Mouse (Mus musculus) left cerebral cortex, adult 9 months (tissue): Measurements from ENCODE around the gene Tnfsf10.
"Not testable (repeated sequence)": the region's sequence is repeated elsewhere in the genome, so short reads cannot be mapped to it uniquely, and the experiment has no call there.

Experiments
- DNase-seq, 2 experiments: peaks; one replicate each; pipeline ENCODE4 v3.0.0; 2022; ENCODE audit warnings: low spot score in 2 of 2

Tnfsf10 gene

DNA sequence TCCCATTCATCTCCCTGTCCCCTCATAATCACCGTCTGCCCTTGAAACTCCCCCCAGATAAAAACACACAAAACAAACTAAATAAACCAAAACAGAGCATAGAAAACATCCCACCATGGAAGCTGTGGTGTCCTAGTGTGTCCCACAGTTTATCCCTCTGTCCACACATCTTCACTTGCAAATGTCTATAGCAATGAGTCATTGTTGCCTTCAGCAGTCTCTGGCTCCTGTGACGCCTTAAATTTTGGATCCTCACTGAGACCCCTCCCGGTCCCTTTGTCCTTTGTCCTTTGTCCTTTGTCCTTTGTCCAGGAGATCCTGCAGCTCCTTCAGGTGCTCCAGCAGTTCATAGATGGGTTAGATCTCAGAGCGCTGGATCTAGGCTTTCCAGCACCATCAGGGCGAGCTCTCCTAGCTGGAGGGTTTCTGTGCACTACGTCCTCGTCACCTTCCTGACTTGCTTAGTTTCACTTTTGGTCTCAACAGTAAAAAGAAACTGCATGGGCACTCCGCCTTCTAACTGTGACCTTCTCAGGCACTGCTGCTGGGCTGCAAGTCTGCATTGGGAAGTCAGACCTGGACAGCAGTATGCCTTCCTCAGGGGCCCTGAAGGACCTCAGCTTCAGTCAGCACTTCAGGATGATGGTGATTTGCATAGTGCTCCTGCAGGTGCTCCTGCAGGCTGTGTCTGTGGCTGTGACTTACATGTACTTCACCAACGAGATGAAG is at the start of gene Tnfsf10:
Gene Tnfsf10 (plus strand): TSS at position 470 of the 729 bp plus-strand sequence.
- DNase-seq: no peak

DNA sequence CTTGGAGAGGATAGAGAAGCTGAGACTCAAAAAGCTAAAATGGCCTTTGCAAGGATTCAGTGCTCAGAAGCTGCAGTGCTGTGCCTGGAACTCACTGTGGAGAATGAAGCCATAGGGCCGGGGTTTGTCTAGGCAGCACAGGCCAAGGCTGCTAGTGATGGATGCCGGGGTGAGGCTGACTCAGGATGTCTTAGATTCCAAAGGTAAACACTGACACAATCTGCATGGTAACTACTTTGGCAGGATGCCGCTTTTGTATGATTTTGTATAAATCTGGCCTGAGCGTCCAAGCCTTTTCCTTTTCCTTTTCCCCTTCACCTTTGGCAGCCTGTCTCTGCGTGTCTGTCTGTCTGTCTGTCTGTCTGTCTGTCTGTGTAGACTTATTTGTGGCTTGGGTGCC is 49.5 kb upstream of the Tnfsf10 start:
- DNase-seq: no peak

DNA sequence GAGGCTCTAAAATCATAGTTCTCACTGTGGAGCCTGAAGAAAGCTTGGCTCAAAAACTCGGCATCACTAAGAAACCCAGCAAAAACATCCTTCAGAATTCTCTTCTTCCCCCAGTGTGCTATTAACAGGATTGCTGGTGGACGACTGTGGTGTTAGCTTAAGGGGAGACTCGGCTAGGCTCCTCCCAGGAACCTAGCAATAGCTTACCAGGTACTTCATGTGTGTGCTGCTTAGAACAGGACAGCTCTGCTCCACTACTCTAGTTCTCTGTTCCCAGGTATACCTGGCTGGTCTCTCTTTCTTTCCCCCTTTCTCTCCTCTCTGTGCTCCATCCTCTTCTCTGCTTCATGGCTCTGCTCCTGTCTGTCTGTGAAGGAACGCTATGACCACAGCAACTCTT is 48.9 kb upstream of the Tnfsf10 start:
- no peak for DNase-seq

- DNase-seq: no peak
These were observed 47.7 kb upstream of the Tnfsf10 start for GRCm38 (mm10) chr3:27269151-27269550.

DNA sequence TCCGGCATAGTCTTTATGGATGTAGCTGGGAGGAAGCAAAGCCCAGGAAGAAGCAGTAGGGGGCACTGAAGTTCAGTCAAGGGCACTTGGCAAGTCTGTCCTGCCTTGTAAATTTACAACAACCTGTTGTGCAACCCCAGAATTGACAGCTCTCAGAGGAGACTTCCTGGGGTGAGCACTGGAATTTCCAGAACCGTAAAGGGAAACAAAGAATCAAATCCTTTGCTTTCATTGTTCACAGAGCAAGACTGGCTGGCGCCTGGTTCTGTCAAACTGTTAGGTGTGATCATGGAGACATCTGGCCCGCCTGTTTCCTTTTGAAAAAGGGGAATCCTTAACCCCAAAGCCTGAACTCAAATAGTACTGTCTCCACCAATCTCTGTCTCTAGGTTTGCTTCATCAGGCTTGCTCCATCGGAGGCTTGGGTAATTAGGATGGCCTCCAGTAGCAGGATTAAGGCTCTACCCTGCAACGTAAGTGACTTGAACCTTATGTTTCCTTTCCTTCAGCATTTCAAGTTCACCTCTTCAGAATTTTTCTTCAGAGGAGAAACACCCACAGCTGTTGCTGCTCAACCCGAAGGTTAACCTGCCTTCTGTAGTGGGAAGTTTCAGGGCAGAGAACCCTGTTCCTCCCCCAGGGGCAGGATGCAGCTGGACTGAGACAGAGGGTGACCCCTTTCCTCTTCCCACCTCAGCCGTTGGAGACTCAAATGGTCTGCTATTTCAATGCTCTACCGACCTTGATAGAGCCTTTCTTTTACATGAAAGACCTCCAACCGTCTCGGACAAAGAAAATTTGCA is 46.5 kb upstream of the Tnfsf10 start:
- DNase-seq: no peak

DNA sequence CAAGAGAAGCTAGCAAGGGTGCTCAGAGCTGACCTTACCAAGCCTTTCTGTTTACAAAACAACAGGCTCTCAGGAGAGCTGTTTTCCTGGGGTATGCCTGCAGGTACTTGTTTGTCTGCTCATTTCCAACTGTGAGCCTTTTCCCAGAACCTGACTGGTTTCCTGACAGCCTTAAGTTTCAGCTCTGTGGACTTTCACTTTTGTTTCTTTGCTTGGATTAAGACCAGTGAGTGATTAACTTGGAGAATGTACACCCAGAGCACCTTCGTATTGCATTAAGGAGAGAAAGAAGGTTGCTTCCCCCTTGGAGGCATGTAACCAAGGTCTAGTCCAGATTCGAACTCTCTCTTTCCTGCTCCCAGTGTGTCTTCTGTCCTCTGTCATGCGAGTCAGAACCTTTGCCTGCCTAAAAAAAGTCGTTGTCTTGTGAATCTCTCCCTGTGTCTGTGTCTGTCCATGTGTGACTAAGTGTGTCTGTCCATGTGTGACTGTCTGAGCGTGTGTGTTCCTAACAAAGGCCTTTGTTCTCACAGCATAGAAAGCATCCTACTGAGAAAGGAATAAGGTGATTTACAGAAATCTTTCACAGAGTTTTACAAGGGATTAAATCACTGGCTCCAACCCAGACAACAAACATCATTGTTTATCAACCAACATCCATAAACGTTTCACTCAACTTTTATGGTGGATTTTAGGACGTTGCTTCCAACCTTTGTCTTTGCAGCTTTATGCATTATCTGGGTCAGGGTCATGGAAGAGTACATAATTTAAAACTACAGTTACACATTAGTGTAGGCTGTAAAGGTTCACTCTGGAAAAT is 43.7 kb upstream of the Tnfsf10 start:
- no peak for DNase-seq

DNA sequence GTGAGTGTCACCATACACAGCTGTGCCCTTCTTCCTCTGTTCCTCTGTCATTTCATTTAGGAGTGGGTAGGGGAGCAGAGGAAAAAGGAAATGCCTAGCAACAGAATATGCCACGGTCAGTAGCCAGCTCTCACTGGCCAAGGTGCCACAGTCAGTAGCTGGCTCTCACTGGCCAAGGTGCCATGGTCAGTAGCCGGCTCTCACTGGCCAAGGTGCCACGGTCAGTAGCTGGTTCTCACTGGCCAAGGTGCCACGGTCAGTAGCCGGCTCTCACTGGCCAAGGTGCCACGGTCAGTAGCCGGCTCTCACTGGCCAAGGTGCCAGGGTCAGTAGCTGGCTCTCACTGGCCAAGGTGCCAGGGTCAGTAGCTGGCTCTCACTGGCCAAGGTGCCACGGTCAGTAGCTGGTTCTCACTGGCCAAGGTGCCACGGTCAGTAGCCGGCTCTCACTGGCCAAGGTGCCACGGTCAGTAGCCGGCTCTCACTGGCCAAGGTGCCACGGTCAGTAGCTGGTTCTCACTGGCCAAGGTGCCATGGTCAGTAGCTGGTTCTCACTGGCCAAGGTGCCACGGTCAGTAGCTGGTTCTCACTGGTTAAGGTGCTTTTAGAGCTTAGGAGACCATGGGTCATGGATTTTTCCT is 37.4 kb upstream of the Tnfsf10 start:
- not testable (repeated sequence) for DNase-seq

- no peak for DNase-seq
These were observed 36.5 kb upstream of the Tnfsf10 start for GRCm38 (mm10) chr3:27280280-27280749.

GRCm38 (mm10) chr3:27283071-27283713 is 33.6 kb upstream of the Tnfsf10 start:
- peak in 1 of 2 experiments; percentile 7 for DNase-seq

GRCm38 (mm10) chr3:27283796-27284195 is 33.0 kb upstream of the Tnfsf10 start:
- DNase-seq: no peak

DNA sequence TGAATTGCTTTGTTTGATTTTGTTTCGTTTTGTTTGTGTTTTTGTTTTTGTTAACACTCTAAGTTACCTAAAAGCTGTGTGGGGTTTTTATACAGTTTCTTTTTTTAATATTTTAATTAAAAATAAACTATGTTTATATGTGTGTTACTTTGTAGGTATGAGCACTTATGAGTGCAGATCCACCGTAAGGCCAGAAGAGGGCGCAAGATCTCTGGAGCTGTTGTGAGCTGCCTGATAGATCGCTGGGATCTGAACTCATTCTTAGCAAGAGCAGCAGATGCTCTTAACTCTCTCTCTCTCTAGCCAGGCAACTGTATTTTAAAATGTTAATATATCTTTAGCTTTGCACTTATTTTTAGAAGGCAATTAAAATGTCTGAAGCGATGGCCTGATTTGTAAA is 32.6 kb upstream of the Tnfsf10 start:
- no peak for DNase-seq

- DNase-seq: no peak
These were observed 31.8 kb upstream of the Tnfsf10 start for GRCm38 (mm10) chr3:27285072-27285471.

- DNase-seq: no peak
These were observed 28.5 kb upstream of the Tnfsf10 start for GRCm38 (mm10) chr3:27288301-27288700.

GRCm38 (mm10) chr3:27288909-27289308 is 27.9 kb upstream of the Tnfsf10 start:
- DNase-seq: no peak

DNA sequence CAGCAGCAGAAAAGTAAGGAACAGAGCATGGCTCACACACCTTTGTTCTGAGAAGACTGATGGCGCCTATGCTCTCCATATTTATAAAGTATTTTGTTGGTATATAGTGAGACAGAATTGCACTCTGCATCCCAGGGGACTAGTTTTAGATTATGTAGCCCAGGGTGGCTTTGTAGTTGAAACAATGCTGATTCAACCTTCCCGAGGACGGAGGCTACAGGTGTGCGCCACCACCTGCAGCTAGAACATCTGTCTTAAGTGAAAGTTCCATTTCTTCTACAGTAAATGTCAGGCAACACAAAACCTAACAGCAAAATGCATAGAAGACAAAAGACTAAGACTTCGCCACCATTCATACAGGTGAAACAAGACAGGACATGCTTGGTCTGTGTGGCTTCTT is 26.5 kb upstream of the Tnfsf10 start:
- no peak for DNase-seq

DNA sequence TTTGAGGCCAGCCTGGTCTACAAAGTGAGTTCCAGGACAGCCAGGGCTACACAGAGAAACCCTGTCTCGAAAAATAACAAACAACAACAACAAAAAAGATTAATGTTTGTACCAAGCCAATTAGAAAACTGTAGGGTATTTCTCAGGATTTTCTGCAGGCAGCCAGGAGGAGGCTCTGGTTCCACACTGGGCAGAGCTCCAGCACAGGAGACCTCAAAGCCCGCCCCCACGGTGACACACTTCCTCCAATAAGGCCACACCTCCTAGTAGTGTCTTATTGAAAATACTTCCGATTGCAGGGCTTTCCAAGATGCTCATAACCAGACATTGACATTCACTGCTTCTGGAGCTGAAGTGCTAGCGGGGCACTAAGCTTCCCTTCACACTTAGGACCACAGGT is 25.9 kb upstream of the Tnfsf10 start:
- DNase-seq: not testable (repeated sequence)

DNA sequence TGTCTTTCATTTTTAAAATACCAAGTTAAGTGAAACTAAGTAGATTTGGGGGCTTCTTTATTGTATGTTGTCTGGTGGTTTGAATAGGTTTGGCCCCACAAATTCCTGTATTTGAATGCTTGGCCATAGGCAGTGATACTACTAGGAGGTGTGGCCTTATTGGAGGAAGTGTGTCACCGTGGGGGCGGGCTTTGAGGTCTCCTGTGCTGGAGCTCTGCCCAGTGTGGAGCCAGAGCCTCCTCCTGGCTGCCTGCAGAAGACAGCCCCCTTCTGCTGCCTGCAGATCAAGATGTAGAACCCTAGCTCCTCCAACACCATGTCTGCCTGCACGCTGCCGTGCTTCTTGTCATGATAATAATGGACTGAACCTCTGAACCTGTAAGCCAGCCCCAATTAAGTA is 25.4 kb upstream of the Tnfsf10 start:
- not testable (repeated sequence) for DNase-seq

DNA sequence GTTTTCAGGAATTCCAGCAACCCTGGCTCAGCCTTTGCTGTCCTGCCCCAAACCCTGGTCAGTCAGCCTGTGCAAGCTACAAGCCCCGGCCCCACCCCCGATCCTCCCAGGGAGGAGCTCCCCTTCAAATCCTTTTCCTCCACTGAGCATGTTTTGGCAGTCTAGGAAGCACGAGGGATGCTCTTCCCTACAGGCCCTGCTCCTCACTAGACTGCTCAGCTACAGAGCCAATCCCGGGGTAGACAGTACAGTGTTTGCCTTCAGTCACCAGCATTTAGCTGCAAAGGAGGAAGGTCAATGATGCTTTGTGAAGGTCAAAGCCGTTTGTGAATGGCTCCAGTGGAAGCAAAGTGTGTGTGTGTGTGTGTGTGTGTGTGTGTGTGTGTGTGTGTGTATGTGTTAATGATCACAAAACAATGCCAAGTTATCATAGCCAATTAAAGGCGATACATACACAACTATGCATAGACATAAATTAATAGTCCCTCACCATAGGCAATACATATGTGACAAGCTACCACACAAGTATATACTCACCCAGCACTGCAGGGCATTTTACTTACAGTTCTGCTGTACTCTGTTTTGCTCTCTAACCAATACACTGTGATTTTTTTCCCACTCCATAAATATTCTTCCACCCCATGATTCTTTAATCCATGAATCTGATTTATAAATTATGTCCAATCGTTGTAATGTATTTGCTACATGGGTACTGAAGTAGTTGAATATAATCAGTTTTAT is 23.0 kb upstream of the Tnfsf10 start:
- no peak for DNase-seq

- DNase-seq: no peak
These were observed 16.4 kb upstream of the Tnfsf10 start for GRCm38 (mm10) chr3:27300451-27300850.

DNA sequence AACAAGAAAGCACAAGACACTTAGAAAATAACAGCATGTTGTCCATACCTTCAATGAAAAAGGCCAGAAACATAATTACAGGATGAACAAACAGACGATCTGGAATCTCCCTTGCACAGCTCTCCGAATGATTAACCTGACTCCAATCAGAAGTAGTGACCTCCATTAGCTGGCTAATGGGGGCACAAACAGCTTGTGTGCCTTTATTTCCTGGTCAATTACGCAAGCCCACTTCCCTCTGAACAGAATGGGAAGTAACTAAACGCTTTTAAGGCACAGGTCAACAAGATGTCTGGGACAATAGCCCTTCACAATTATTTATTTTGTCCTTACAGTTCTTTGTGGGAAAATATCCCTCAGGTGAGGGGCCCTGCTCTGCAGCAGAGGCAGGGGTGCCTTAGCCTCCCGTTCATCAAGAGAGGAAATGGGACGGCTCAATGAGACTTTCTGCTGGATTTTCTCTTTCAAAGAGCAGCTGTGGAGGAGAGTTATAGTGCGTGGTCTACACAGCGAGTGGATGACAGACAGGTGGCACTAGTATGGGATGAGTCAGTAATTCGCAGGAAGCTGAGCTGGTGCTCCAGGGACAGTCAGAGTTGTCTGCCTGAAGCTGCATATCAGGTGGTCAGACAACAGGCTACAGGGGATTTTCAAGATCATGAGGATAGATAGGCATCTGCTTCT is 14.3 kb upstream of the Tnfsf10 start:
- DNase-seq: no peak
